ENCODE assay signal across 15 mouse cellular contexts in genomic region chr10:77225995-77226688, GRCm38 (mm10). TPM values are rescaled to one million over a fixed set of nuclear protein-coding genes. Genes with fewer than 3 reads are reported as not detected.
A peak's percentile ranks its signal among the peaks of the same experiment; 100 is the strongest.
DNase-seq lines count a peak whose midpoint lies in the region; ATAC-seq and TF ChIP-seq lines count a peak whose summit lies in the region.
"Had no signal": no experiment of that assay in that cellular context is flagged by ENCODE, and none has a peak within 500 bp of the region (broad histone marks: within the 10 kb centered on the region; RNA-seq: fewer than 3 reads in every experiment).

No protein-coding gene starts in this region.

- no peaks in the 10 kb centered on the region for H3K36me3 ChIP-seq in liver, embryonic 11.5 days (ENCODE audit: control insufficient read depth, insufficient read depth, low read length)
- no peaks in the 10 kb centered on the region for H3K36me3 ChIP-seq in G1E (replicated peaks)
- H3K36me3 ChIP-seq: embryonic facial prominence, embryonic 13.5 days; limb, embryonic 15.5 days; midbrain, embryonic 15.5 days had no signal

- no peak for TF ChIP-seq POLR2A in bone marrow, adult 2 months (IDR thresholded peaks at IDR 0.05; ENCODE audit: borderline replicate concordance, control insufficient read depth, low read depth, low read length)

- H3K4me3 ChIP-seq in liver, embryonic 11.5 days (ENCODE audit: low read depth, low read length), result no peak overlapping the region
- H3K4me3 ChIP-seq in G1E (ENCODE audit: low read depth, low read length), result peak overlapping the region; percentile 50; the same call in 1 of the 2 replicates
- no peak overlapping the region for H3K4me3 ChIP-seq in bone marrow, adult 2 months (replicated peaks; ENCODE audit: control insufficient read depth, low read depth, low read length)
- H3K4me3 ChIP-seq: embryonic facial prominence, embryonic 13.5 days; limb, embryonic 15.5 days; midbrain, embryonic 15.5 days had no signal

- no peak for TF ChIP-seq CTCF in G1E (IDR thresholded peaks at IDR 0.05; ENCODE audit: low read depth, low read length)
- TF ChIP-seq CTCF in bone marrow, adult 2 months (IDR thresholded peaks at IDR 0.05; ENCODE audit: control insufficient read depth, insufficient read depth, low read length), result no peak

- H3K9me3 ChIP-seq in liver, embryonic 11.5 days (ENCODE audit: control insufficient read depth, low read length), result no peaks in the 10 kb centered on the region
- no peaks in the 10 kb centered on the region for H3K9me3 ChIP-seq in G1E (replicated peaks)
- H3K9me3 ChIP-seq: embryonic facial prominence, embryonic 13.5 days; limb, embryonic 15.5 days; midbrain, embryonic 15.5 days had no signal

- H3K9ac ChIP-seq in liver, embryonic 11.5 days (ENCODE audit: low read depth, low read length), result 0 out of 2 replicates have a peak overlapping the region, but pooled peaks have one; percentile 26
- H3K9ac ChIP-seq: embryonic facial prominence, embryonic 13.5 days; limb, embryonic 15.5 days; midbrain, embryonic 15.5 days had no signal

- H3K27ac ChIP-seq in liver, embryonic 11.5 days (ENCODE audit: low read depth, low read length), result peak overlapping the region; percentile 75
- H3K27ac ChIP-seq in bone marrow, adult 2 months (ENCODE audit: control insufficient read depth, insufficient read depth, low read depth, low read length, poor library complexity), result peak overlapping the region; percentile 29
- H3K27ac ChIP-seq: embryonic facial prominence, embryonic 13.5 days; limb, embryonic 15.5 days; midbrain, embryonic 15.5 days had no signal

- no peaks in the 10 kb centered on the region for H3K27me3 ChIP-seq in liver, embryonic 11.5 days (replicated peaks; ENCODE audit: control insufficient read depth, insufficient read depth, low read length)
- H3K27me3 ChIP-seq in G1E (ENCODE audit: insufficient read depth, low read length), result no peaks in the 10 kb centered on the region
- H3K27me3 ChIP-seq: embryonic facial prominence, embryonic 13.5 days; limb, embryonic 15.5 days; midbrain, embryonic 15.5 days had no signal

- WGBS in liver, embryonic 11.5 days, result 73% methylated on average over 8 of the region's 8 CpGs
- 38% methylated on average over 8 of the region's 8 CpGs for WGBS in bone marrow, adult 2 months

- H3K4me2 ChIP-seq in liver, embryonic 11.5 days, result peak overlapping the region; percentile 53
- H3K4me2 ChIP-seq: embryonic facial prominence, embryonic 13.5 days; limb, embryonic 15.5 days; midbrain, embryonic 15.5 days had no signal

- peaks cover 61% of the 10 kb centered on the region for H3K4me1 ChIP-seq in liver, embryonic 11.5 days (replicated peaks; ENCODE audit: control insufficient read depth, insufficient read depth, low read length)
- H3K4me1 ChIP-seq in G1E (ENCODE audit: insufficient read depth, low read depth, low read length), result peaks cover 94% of the 10 kb centered on the region
- peaks cover 13% of the 10 kb centered on the region for H3K4me1 ChIP-seq in bone marrow, adult 2 months (ENCODE audit: control insufficient read depth, insufficient read depth, low read length)
- H3K4me1 ChIP-seq: embryonic facial prominence, embryonic 13.5 days; midbrain, embryonic 15.5 days had no signal

- ATAC-seq in liver, embryonic 11.5 days (replicated peaks; ENCODE audit: low FRiP score), result no peak
- ATAC-seq in G1E (ENCODE audit: extremely low read depth, insufficient number of reproducible peaks, low FRiP score, poor library complexity, severe bottlenecking), result no peak
- peak; percentile 45 for ATAC-seq in megakaryocyte, adult 5-6 weeks (ENCODE audit: poor library complexity, severe bottlenecking)
- ATAC-seq: activated CD4-positive, CD25-positive, alpha-beta regulatory T cell, adult 4 months; midbrain, embryonic 15.5 days had no signal

- no peak for DNase-seq in liver, embryonic 11.5 days (ENCODE audit: low spot score)
- DNase-seq in liver (no peak), G1E (ENCODE audit: low spot score) (no peak)
- no peak for DNase-seq in kidney, postnatal 14 days
- DNase-seq in adrenal gland, postnatal 10 days, result no peak
- DNase-seq: cerebellum, adult 9-10 months; gastrocnemius, postnatal 10 days; right cerebral cortex, postnatal 14 days; thymus, postnatal 14 days had no signal

RNA-seq across cellular contexts. Expression of gene Pofut2, which starts 32.9 kb away (rescaled TPM):
- polyA plus RNA-seq in liver, embryonic 11.5 days (2014; fragmentation: Nextera tagmentation; extraction: Ambion mirVana), result 66.8 and 71.9 TPM in 2 replicates
- 26.6 and 31.3 TPM in 2 replicates for total RNA-seq in G1E (2014; fragmentation: Nextera tagmentation)
- 17.6 and 23.7 TPM in 2 replicates for total RNA-seq in G1E (2017)
- polyA plus RNA-seq in G1E (2012), result 51.5 and 55.7 TPM in 2 replicates
- polyA plus RNA-seq in bone marrow, adult 2 months (2011; ENCODE audit: insufficient read depth, insufficient read length, low replicate concordance, missing spikeins), result 4.2 and 8.4 TPM in 2 replicates
- total RNA-seq in megakaryocyte, adult 5-6 weeks (2015), result 16.2 and 17.2 TPM in 2 replicates
- total RNA-seq in megakaryocyte, adult 5-6 weeks (2017), result 11.0 and 19.2 TPM in 2 replicates
- total RNA-seq in adrenal gland, postnatal 10 days (2021), result 10 to 100 TPM; 66.2 to 68.2 TPM

RNA-seq across cellular contexts. Expression of gene Col18a1, which starts 59.8 kb away (rescaled TPM):
- polyA plus RNA-seq in liver, embryonic 11.5 days (2014; fragmentation: Nextera tagmentation; extraction: Ambion mirVana), result 55.3 and 60.2 TPM in 2 replicates
- total RNA-seq in G1E (2014; fragmentation: Nextera tagmentation) (19.3 and 33.0 TPM in 2 replicates), G1E (2017) (45.1 and 46.8 TPM in 2 replicates)
- 145 and 178 TPM in 2 replicates for polyA plus RNA-seq in G1E (2012)
- polyA plus RNA-seq in bone marrow, adult 2 months (2011; ENCODE audit: insufficient read depth, insufficient read length, low replicate concordance, missing spikeins), result 2.6 and 3.4 TPM in 2 replicates
- 0.09 TPM in 1 of 2 replicates, not detected in the other for total RNA-seq in megakaryocyte, adult 5-6 weeks (2015)
- total RNA-seq in megakaryocyte, adult 5-6 weeks (2017), result not detected in 2 replicates
- 100 to 1,000 TPM in 1 of 2 experiments, 10 to 100 TPM in 1; 85.2 to 159 TPM for total RNA-seq in adrenal gland, postnatal 10 days (2021)

Comparison
In these comparisons a context has a peak if more than half of its experiments do, and no peak if none do; other contexts are left out.
1. RNA of gene Col18a1, which starts 59.8 kb away (total RNA-seq): 85.2 to 159 TPM in adrenal gland, postnatal 10 days and 19.3 to 46.8 TPM in G1E; 0.09 TPM in megakaryocyte, adult 5-6 weeks; every median in the first group is over 10 times any median in the second.